Mouse (Mus musculus) brain, embryonic 14.5 days (tissue): ENCODE results near the gene Folr2.
A peak's percentile ranks its signal among the peaks of the same experiment; 100 is the strongest.

Experiments used
- CTCF ChIP-seq: fragments of 200-500 bp; IDR thresholded peaks from 2 replicates; pipeline ENCODE4 v1.5.1; 2012; ENCODE audit warnings: inconsistent platforms, mild to moderate bottlenecking, moderate library complexity, borderline replicate concordance; ENCODE audit not compliant: insufficient read depth, insufficient read length; ENCODE audit errors: extremely low read depth
- POLR2A ChIP-seq: fragments of 200-500 bp; IDR thresholded peaks from 2 replicates; pipeline ENCODE4 v1.6.1; 2012; ENCODE audit warnings: mild to moderate bottlenecking, inconsistent platforms, borderline replicate concordance; ENCODE audit not compliant: poor library complexity, insufficient read depth, insufficient read length, severe bottlenecking; ENCODE audit errors: extremely low read depth

- peak; percentile 11; the same call in 1 of the 2 replicates for TF ChIP-seq CTCF
- TF ChIP-seq POLR2A, result peak; percentile 75; the same call in 1 of the 2 replicates
Measured at GRCm38 (mm10) chr7:101905561-101906286, 48.7 kb upstream of the Folr2 start, which contains the start of gene Lamtor1.
